ENCODE assay signal across 8 mouse cellular contexts in genomic region chr13:5869842-5870241, GRCm38 (mm10). TPM values are rescaled to one million over a fixed set of nuclear protein-coding genes. Genes with fewer than 3 reads are reported as not detected.
DNase-seq lines count a peak whose midpoint lies in the region; ATAC-seq lines count a peak whose summit lies in the region.

No protein-coding gene starts in this region.

- no peak for ATAC-seq in megakaryocyte progenitor cell, adult 5-6 weeks (replicated peaks; ENCODE audit: poor library complexity)

- DNase-seq in adrenal gland, postnatal 10 days: peak; percentile 59
- DNase-seq in adrenal gland, postnatal 4 days (ENCODE audit: low spot score in 2 of 2): no peak
- peak; percentile 20 for DNase-seq in ovary, postnatal 14 days (ENCODE audit: low spot score)
- DNase-seq in ovary, adult 18-20 months (ENCODE audit: low spot score): no peak
- DNase-seq in kidney, postnatal 14 days: peak; percentile 33
- peak; percentile 30 for DNase-seq in yolk sac, embryonic 10.5 days (ENCODE audit: low spot score)
- DNase-seq in cerebellum, postnatal 25 days: no peak

RNA-seq across cellular contexts. Expression of gene Klf6, which starts 8.6 kb away (rescaled TPM):
- total RNA-seq in adrenal gland, postnatal 10 days (2021): 10 to 100 TPM; 37.9 to 59.0 TPM
- total RNA-seq in adrenal gland, postnatal 4 days (2021): 10 to 100 TPM; 36.4 to 37.2 TPM
- total RNA-seq in megakaryocyte progenitor cell, adult 5-6 weeks (2015): 30.6 and 65.4 TPM in 2 replicates
- total RNA-seq in megakaryocyte progenitor cell, adult 5-6 weeks (2017): 39.1 and 62.3 TPM in 2 replicates

Comparison
In these comparisons a context has a peak if more than half of its experiments do, and no peak if none do; other contexts are left out.
1. DNase-seq: peak in adrenal gland, postnatal 10 days (single experiment), ovary, postnatal 14 days (single experiment), kidney, postnatal 14 days (single experiment) and yolk sac, embryonic 10.5 days (single experiment); none in adrenal gland, postnatal 4 days (0 of 2), ovary, adult 18-20 months (single experiment) and cerebellum, postnatal 25 days (0 of 2).